Mouse (Mus musculus) ES-CJ7 (cell line): ENCODE results near the gene Sept8.
A peak's percentile ranks its signal among the peaks of the same experiment; 100 is the strongest.
"Not testable (repeated sequence)": the region's sequence is repeated elsewhere in the genome, so short reads cannot be mapped to it uniquely, and the experiment has no call there.

ENCODE experiments used
- DNase-seq: peaks from one replicate; pipeline ENCODE4 v3.0.0; 2011; ENCODE audit warnings: low read depth, low spot score

The Sept8 gene

DNA sequence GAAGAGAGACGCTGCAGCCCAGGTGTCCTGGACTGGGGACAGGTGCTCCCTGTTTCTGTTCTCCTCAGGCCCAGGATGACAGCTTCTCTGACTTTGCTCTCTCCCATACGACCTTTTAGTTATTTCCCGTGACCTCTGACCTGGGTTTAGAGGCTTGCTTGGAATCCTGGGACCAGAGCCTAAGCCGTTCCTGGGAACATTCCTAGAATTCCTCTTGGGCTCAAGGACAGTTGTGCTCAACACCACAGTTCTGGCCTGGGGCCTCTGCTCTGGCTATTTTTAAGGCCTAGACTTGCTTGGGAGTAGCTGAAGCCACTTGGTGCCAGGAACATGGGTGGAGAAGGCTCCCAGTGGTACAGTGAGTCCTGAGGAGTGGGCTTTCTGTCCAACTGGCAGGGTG lies 6.4 kb downstream of the Sept8 start:
- peak; percentile 73 for DNase-seq

DNA sequence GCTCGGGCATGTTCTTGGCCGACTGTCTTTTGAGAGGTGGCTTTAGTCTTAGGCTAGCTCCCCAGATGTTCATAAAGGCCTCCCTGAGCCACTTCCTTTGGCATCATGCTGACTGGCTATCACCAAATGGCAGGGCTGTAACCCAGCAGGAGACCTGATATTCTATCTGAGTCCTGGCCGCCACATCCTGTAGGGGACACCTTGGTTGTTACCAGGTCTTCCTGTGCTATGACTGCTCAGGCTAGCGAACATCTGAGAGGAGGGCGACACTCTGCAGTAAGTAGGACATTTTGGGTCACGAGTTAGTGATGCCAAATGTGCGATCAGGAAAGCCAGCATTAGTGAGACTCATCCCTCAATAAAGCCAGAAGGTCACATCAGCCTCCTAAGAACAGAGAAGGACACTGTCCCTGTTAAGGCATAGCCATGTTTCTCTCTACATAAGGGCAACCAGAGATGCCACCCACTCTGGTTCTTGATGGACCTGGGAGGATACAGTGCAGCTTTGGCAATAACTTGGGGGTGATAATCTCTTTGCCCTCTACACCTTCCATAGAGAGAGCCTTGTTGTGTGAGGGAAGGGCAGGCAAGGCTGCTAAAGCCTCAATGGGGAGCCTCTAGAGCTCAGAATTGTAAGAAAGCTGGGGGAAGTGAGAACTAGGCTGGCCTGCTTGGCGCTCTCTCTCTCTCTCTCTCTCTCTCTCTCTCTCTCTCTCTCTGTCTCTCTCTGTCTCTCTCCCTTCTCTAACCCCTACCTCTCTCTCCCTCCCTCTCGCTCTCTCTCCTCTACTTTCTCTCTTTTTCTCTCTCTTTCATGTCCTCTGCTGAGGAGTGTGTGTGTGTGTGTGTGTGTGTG lies 9.6 kb downstream of the Sept8 start:
- no peak for DNase-seq

DNA sequence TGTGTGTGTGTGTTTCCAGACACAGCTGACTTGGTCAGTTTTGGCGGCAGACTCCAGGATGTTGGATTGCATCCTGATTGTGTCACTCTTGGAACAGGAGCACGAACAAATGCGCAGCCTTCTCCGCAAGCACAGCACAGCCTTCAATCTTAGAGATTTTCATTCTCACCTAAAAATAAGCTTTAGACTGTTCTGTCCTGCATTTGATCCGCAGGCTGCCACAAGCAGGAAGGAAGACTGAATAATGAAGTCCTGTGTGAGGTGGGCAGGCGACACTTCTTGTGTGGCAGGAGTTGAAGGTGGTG lies 10.1 kb downstream of the Sept8 start:
- DNase-seq = no peak

DNA sequence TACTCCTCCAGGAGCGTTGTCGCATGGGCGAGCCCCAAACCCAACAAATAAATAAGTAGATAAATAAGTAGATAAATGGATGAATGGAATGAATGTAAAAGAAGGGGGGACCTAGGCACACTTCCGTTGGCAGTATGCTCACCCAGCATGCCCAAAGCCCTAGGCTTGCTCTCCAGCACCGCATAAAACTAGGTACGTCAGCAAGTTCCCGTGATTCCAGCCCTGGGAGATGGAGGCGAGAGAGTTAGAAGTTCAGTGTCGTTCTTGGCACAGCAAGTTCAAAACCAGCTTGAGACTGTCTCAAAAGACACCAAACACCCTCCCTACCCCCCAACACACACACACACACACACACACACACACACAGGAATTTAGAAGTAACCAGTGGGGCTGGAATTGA lies 10.9 kb downstream of the Sept8 start:
- no peak for DNase-seq

DNA sequence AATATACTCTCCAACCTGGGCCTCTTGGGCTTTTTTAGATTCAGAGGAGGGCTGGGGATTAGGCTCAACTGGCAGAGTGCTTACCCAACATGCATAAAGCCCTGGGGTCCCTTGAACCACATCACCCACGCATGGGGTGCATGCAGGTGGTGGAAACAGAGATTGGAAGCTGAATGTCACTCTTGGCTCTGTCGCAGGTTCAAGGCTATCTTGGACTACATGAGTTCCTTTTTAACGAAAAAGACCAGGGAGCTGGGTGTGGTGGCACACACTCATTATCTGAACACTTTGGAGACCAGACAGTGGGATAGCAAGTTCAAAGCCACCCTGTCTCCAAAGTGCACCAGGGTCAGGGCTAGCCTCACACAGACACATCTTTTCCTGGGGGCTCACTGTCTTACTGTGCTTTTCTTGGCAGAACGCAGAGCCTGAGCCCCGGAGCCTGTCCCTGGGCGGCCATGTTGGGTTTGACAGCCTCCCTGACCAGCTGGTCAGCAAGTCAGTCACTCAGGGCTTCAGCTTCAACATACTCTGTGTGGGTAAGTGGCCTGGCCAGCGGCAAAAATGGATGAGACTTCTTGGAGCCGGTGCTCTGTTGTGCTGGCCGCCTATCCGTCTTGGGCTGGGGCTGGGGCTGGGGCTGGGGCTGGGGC lies 12.6 kb downstream of the Sept8 start:
- no peak for DNase-seq

DNA sequence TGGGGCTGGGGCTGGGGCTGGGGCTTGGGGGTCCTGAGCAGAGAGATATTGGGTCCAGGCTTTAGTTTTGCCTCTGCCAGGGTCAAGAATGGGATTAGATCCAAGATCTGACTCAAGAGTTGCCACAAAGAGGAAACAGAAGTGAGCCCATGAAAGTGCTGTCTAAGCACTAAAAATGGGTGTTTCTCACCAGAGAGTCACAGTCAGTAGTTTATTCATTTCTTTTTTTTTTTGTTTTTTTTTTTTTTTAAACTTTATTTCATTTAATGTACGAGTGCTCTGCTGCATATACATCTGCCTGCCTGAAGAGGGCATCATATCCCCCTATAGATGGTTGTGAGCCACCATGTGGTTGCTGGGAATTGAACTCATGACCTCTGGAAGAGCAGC lies 13.2 kb downstream of the Sept8 start:
- no peak for DNase-seq

DNA sequence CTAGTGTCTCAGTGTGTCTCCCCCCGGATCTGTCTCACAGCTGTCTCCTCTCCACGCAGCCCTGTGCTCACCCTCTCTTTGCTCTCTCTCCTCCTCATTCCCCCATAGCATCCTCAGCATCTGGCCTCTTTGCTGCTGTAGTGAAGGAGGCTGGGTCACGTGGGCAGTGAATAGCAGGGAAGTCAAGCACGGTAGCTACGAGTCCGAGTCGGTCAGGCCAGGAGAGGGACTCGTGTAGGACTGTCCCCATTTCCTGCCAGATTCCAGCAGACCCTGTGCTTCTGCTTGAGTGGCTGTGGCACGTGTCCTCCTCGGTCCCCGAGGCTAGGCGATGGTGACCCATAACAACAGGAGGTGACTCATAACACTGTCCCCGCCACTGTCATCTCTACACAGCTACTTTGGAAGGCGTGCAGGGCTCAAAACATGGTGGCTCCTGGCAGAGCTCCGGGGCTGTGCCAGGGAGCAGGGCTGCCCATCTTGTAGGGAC lies 20.0 kb downstream of the Sept8 start:
- no peak for DNase-seq

DNA sequence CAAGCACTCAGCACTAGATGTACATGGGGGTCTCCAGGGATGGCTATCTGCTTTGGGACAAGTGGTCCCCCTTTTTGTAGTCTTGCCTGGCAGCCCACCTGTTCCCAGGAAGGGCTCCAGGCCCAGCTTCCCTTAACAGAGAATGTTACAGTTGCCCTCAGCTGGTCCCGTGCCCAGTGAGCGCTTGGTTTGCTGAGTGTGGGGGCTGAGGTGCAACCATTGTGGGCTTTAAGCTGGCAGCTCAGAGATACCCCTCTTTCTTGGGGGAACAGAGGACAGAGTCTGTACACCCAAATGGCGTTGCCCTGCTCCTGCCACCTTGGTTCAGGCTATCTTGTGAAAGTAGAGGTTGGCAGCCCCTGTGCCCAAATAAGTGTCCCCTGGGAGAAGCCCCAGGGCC lies 21.3 kb downstream of the Sept8 start:
- no peak for DNase-seq

DNA sequence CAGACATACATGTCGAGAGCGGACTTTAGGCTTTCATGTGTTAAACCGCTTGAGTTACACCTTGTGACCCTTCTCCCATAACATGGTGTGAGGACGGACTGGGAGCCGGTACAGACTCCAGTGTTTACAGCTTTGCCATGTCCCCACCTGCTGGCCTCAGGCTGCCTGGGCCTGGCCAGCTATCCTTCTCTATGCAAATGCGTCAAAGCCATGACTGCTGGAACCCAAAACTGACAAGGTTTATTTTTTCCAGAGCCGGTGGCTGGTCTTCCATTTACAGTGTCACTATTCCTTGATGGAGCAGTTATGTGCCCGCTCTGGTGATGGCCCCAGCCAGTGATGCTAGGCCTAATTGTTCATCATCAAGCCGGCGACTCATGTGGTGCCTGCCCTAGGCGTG lies 22.2 kb downstream of the Sept8 start:
- DNase-seq = no peak

DNA sequence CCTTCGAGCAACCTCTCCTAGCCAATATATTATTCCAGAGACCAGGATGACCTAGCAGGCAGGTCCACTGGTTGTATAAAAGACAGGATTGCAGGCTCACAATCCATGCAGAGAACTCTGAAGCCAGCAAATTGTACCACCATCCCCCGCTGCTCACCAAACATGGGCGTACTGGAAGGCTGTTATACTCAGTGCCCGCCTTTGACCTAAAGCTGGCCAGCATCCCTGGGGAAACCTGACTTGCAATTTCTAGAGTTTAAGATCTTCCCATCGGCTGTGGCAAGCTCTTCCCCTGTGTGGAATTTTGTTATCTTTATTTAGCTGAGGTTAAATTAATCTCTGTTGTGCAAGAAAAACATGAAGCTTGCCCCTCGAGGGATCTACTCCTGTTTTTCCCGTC lies 24.0 kb downstream of the Sept8 start:
- no peak for DNase-seq

DNA sequence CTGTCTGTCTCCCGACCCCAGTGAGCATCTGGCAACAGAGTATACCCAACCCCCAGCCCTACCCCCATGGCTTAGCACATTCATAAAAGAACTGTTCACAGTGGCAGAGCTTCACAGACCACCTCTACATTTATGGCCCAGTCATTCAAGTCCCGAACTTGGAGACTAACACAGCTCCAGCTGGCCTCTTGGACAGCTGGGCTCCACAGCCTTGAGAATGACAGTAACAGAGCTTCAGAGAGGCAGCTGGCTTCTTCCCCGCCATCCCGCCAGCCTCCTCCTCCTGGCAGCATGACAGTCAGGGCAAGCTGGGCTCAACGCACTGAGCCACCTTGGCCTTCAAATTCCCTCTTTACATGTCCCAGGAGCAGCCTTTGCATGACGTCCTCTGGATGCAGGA lies 27.2 kb downstream of the Sept8 start:
- no peak for DNase-seq

DNA sequence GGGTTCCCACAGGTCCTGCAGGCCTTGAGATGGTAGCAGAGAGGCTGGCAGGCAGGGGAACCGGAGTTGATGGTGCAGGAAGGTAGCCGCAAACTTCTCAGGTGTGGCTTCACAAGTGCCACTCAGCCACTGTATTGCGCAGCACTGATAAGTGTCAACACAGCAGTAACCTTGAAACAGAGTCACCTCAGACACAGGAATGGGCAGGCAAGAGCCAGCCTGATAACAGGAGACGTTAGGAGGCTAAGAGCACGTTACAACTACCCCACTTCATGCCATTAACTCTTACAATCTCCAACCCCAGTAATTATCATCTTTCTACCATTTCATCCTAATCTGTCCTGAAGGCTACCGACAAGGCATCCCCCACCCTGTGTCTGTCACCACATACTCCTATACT lies 28.5 kb downstream of the Sept8 start:
- no peak for DNase-seq

DNA sequence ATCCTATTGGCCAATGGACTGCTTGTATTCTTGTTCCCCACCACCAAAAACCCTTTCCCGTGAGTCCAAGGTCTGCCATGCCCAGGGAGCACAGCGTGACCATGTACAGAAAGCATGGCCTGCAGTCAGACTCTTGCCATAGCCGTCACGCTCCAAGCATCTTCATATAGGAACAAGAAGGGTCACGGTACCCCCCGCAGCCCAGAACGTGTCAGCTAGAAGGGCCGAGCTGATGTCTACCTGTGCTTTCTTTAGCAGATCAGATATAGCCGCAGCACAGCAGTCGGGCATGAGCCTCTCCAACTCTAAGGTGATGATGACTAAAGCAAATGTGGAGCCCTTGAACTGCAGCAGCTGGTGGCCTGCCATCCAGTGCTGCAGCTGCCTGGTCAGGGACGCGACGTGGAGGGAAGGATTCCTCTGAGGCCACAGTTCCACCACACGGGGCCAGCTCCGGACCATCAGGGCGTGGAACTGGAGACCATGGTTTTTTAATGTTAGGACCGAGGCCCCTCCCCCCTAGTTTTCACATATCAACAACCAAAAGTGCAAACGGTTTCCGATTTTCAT lies 29.1 kb downstream of the Sept8 start:
- DNase-seq = no peak

DNA sequence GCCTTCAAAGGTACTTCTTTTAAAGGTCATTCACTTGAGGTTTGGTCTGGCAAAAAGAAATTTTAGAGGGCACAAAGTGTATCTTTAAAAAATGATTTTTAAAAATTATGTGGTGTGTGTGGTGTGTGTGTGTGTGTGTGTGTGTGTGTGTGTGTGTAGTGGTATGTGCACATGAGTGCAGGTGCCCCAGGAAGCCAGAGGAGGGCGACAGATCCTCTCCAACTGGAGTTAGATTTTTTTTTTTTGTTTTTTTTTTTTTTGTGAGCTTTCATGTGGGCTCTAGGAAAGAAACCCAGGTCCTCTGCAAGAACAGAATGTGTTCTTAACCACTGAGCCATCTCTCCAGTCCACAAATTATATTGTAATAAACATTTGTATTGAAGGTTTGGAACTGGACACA lies 31.7 kb downstream of the Sept8 start:
- DNase-seq = no peak

DNA sequence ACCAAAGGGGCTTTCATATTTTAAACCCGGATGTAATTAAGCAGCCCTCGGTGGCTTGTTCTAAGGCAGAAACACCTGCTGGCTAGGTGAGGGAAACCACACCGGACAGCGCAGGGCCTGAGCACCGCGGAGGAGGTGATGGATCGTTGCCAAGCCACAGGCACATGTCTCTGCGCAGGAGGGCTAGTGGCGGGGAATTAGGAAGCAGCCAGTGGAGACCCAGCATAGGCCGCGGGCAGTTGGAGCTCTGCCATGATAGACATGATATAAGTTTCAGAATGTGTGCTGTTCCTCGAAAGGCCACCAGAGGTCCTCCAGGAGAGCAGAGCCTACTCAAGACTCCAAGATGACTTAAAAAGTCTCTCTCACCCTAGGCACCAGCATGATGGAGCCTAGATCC lies 32.7 kb downstream of the Sept8 start:
- DNase-seq = peak; percentile 80

DNA sequence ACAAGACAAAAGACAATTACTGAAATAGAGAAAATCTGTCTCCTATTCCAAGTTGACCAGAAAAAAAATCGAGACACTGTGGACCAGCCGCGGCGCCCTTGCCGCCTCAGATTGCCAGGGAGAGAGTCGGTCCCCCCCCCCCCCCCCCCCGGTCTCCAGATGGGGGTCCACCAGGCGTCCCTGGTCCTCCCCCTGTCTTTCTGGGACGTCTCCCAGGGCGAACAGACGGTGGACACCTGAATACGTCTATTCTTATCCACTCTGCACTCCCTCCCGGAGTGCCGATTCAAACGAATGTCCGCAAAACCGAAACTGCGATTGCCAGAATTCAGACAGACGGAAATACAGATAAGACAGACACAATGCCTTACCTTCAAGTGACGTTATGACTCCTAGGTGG lies 37.5 kb downstream of the Sept8 start:
- DNase-seq = not testable (repeated sequence)

DNA sequence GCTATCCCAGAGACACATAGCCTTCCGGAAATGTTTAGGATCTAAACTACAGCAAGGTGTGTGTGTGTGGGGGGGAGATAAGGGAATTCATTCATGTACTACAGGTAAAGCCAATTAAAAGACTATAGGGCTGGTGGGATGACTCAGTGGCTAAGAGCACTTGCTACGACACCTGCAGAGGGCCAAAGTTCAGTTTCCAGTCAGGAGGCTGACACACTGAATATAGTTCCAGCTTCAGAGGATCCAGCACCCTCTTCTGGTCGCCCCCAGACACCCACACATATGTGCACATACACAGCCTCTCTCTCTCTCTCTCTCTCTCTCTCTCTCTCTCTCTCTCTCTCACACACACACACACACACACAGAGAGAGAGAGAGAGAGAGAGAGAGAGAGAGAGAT lies 38.9 kb downstream of the Sept8 start:
- DNase-seq = not testable (repeated sequence)

DNA sequence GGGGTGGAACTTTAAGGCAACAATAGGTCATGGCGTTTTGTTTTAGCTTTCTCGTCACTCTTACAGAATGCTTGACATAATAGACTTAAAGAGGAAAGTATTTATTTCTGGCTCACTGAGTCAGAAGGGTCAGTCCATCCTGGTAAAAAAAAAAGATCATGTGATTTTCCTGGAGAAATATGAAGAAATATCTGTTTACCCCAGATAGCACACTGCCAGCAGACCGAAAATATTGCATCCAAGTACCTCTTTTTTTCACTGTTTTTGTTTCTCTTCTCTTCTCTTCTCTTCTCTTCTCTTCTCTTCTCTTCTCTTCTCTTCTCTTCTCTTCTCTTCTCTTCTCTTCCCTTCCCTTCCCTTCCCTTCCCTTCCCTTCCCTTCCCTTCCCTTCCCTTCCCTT lies 40.9 kb downstream of the Sept8 start:
- not testable (repeated sequence) for DNase-seq

DNA sequence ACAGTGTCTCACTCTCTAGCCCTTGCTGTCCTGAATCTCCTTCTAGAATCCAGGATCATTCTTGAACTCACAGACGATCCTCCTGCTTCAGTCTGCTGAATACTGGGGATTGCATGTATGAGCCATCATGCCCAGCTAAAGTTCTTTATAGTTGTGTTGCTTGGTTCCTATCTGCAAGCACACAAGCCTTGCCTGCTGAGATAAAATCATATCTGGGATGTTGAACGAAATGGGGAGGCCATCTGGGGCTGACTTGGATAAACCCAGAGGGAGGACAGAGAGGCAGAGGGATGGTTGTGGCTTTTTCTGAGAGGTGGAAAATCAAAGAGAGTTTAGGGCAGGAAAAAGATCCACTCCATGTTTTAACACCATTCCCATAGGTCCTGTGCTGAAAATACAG lies 42.9 kb downstream of the Sept8 start:
- DNase-seq = no peak

DNA sequence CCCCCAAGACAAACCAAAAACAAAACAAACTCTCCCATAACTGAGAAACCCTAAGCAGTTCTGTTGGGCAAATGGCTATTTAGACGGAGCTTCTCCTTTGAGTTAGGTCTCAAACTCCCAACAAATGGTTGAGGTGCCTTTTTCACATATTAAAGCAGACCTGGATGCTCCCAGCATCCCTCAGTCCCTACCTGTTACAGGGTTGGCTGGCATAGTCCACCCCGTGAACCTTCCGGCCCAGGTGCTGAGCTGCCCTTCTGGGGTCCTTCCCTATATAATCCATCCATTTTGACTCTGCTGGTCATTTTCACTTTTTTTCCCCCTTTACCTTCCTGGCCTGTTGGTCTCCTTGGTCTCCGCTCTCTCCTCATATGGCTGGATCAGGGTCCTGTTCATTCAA lies 47.6 kb downstream of the Sept8 start:
- no peak for DNase-seq

DNA sequence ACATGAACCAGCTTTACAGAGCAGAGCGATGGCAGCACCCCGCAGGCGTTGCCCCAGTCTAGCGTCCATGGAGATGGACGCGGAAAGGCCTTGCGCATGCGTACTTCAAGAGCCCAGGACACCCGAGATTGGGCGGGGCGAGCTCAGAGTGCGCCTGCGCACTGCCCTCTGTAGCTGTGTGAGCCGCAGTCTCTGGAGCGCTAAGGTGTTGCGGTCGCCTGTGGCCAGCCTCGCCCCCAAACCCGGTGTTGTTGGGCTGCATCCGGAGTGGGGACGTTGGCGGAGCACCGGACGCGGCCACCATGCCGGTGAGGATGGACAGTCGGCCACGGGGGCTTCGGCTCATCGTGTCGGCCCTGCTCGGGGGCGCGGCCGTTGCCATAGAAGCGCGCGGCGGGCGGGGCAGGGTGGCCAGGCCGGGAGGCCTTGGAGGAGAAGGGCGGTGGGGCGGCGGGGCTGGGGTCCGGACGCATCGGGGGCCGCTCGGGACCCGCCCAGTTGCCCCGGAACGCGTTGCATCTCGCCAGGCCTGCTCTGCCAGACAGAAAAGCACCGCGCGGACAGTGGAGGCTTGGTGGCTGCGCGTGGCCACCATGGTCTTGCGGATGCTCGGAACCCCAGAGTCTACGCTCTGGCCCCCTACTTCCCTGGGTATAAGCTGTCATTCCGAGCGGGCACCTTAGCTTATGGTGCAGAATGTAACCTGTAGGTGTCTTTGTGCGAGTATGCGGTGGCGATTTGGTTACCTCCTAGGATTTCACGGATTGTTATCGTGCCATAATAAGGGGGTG lies 48.4 kb downstream of the Sept8 start, which contains the start of gene Kif3a:
Gene Kif3a, plus strand, starts transcription at position 156 of the 791 bp plus-strand sequence.
- DNase-seq = peak; percentile 97

DNA sequence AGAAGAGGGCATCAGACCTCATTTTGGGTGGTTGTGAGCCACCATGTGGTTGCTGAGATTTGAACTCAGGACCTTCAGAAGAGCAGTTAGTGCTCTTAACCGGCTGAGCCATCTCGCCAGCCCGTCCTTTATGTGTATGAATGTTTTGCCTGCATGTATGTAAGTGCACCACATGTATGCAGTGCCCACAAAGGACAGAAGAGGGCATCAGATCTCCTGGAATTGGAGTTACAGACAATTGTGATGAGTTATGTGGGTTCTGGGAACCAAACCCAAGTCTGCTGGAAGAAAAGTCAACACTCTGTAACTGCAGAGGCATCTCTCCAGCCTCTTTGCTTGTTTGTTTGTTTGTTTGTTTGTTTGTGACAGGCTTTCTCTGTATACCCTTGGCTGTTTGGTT lies 61.5 kb downstream of the Sept8 start:
- DNase-seq = peak; percentile 32
